In genomic region chr11:57963291-57963870, GRCm38 (mm10) we compare ENCODE assay signal across 8 mouse cellular contexts. TPM values are rescaled to one million over a fixed set of nuclear protein-coding genes. Genes with fewer than 3 reads are reported as not detected.
DNase-seq lines count a peak whose midpoint lies in the region; ATAC-seq and TF ChIP-seq lines count a peak whose summit lies in the region.

No protein-coding gene starts in this region.

- peaks cover 54% of the 10 kb centered on the region for H3K4me1 ChIP-seq in E14TG2a.4 (replicated peaks; ENCODE audit: low read depth, low read length)
- peaks cover 7% of the 10 kb centered on the region for H3K4me1 ChIP-seq in forebrain, embryonic 16.5 days (replicated peaks; ENCODE audit: control insufficient read depth, insufficient read depth, low read length)
- peaks cover 44 to 50% of the 10 kb centered on the region in 2 experiments for H3K4me1 ChIP-seq in liver, embryonic 14.5 days (replicated peaks; ENCODE audit: control insufficient read depth in 2 of 2, insufficient read depth in 2 of 2, low read length in 1 of 2)

- H3K27me3 ChIP-seq in E14TG2a.4 (ENCODE audit: insufficient read depth, low read length): peaks cover 8% of the 10 kb centered on the region
- no peaks in the 10 kb centered on the region for H3K27me3 ChIP-seq in forebrain, embryonic 16.5 days (replicated peaks; ENCODE audit: control insufficient read depth, insufficient read depth, low read length)
- H3K27me3 ChIP-seq in liver, embryonic 14.5 days (ENCODE audit: control insufficient read depth, insufficient read depth, low read length): no peaks in the 10 kb centered on the region

- no peak for ATAC-seq in forebrain, embryonic 16.5 days
- ATAC-seq in liver, embryonic 14.5 days (ENCODE audit: insufficient read depth): no peak

- intact Hi-C loops in gastrocnemius, adult 2 months (cut with DNase I): no loop called here

- no peak for TF ChIP-seq EP300 in liver, embryonic 14.5 days (IDR thresholded peaks at IDR 0.05; ENCODE audit: low read depth)

- peaks cover 14% of the 10 kb centered on the region for H3K9me3 ChIP-seq in E14TG2a.4 (ENCODE audit: low read length)
- H3K9me3 ChIP-seq in forebrain, embryonic 16.5 days (ENCODE audit: control insufficient read depth, low read length): no peaks in the 10 kb centered on the region
- H3K9me3 ChIP-seq in liver, embryonic 14.5 days (ENCODE audit: control insufficient read depth, low read length): no peaks in the 10 kb centered on the region

- H3K9ac ChIP-seq in forebrain, embryonic 16.5 days (replicated peaks; ENCODE audit: low read depth, low read length): peak overlapping the region; percentile 90
- H3K9ac ChIP-seq in liver, embryonic 14.5 days (replicated peaks): peak overlapping the region; percentile 91

- 25% methylated on average over 9 of the region's 9 CpGs for WGBS in forebrain, embryonic 16.5 days
- 47% methylated on average over 9 of the region's 9 CpGs for WGBS in liver, embryonic 14.5 days (ENCODE audit: insufficient replicate concordance)

- H3K4me2 ChIP-seq in forebrain, embryonic 16.5 days (ENCODE audit: low read length): peak overlapping the region; percentile 60
- H3K4me2 ChIP-seq in liver, embryonic 14.5 days (ENCODE audit: low read depth): peak overlapping the region; percentile 96

- no peak for DNase-seq in gastrocnemius, adult 2 months
- DNase-seq in gastrocnemius, adult 18-20 months (ENCODE audit: low spot score): no peak
- no peak for DNase-seq in liver, embryonic 14.5 days (ENCODE audit: low read depth in 3 of 3, low spot score in 3 of 3)
- DNase-seq in adrenal gland, postnatal 25 days: no peak
- no peak for DNase-seq in spleen, adult 12 weeks (ENCODE audit: low spot score)
- no peak for DNase-seq in frontal cortex, postnatal 25 days (ENCODE audit: low spot score in 2 of 2)

- no peak for TF ChIP-seq CTCF in gastrocnemius, adult 2 months (IDR thresholded peaks at IDR 0.05)
- TF ChIP-seq CTCF in E14TG2a.4 (conservative IDR thresholded peaks at IDR 0.05; ENCODE audit: low read length): no peak
- TF ChIP-seq CTCF in liver, embryonic 14.5 days (IDR thresholded peaks at IDR 0.05; ENCODE audit: low read depth): no peak

- H3K36me3 ChIP-seq in E14TG2a.4 (ENCODE audit: insufficient read depth, low read length): no peaks in the 10 kb centered on the region
- H3K36me3 ChIP-seq in forebrain, embryonic 16.5 days (ENCODE audit: control insufficient read depth, insufficient read depth): no peaks in the 10 kb centered on the region
- H3K36me3 ChIP-seq in liver, embryonic 14.5 days (replicated peaks; ENCODE audit: control insufficient read depth, insufficient read depth, low read depth): no peaks in the 10 kb centered on the region

- H3K4me3 ChIP-seq in gastrocnemius, adult 2 months: peak overlapping the region; percentile 74
- peak overlapping the region; percentile 75 for H3K4me3 ChIP-seq in E14TG2a.4 (replicated peaks; ENCODE audit: low read length)
- H3K4me3 ChIP-seq in forebrain, embryonic 16.5 days (replicated peaks; ENCODE audit: low read length): peak overlapping the region; percentile 71
- H3K4me3 ChIP-seq in liver, embryonic 14.5 days (ENCODE audit: insufficient read depth in 1 of 2, low read depth in 2 of 2, low read length in 2 of 2): peak overlapping the region; percentile 76 to 98

- H3K27ac ChIP-seq in gastrocnemius, adult 2 months: peak overlapping the region; percentile 94
- H3K27ac ChIP-seq in forebrain, embryonic 16.5 days (ENCODE audit: low read length): no peak overlapping the region
- H3K27ac ChIP-seq in liver, embryonic 14.5 days: peak overlapping the region; percentile 85

RNA-seq across cellular contexts. Expression of gene Larp1, which starts 45.5 kb away (rescaled TPM):
- 10 to 100 TPM; 90.4 to 98.4 TPM for total RNA-seq in gastrocnemius, adult 2 months (2021)
- total RNA-seq in gastrocnemius, adult 18-20 months (2021): 10 to 100 TPM; 97.6 to 98.8 TPM
- 17.5 and 18.5 TPM in 2 replicates for polyA plus RNA-seq in forebrain, embryonic 16.5 days (2015; fragmentation: Nextera tagmentation; extraction: Ambion mirVana)
- polyA plus RNA-seq in liver, embryonic 14.5 days (2012; rRNA removed): 21.1 and 25.5 TPM in 2 replicates
- 15.8 and 19.0 TPM in 2 replicates for polyA plus RNA-seq in liver, embryonic 14.5 days (2014; fragmentation: Nextera tagmentation; extraction: Ambion mirVana)
- 103 and 106 TPM in 2 replicates for total RNA-seq in adrenal gland, postnatal 25 days (2021)
